Mouse (Mus musculus): ENCODE measurements around the gene Fam171a2. TPM values are rescaled to one million over a fixed set of nuclear protein-coding genes. Genes with fewer than 3 reads are reported as not detected.

The Fam171a2 gene
- polyA plus RNA-seq, 1 experiment from 2014 or later = 0.28 TPM

- Histone ChIP-seq H3K4me3 (replicated peaks) (no peak overlapping the region), H3K9ac (no peak overlapping the region), H3K9me3 (replicated peaks) (no peaks in the 10 kb centered on the region), H3K27ac (replicated peaks) (no peak overlapping the region), H3K4me1 (replicated peaks) (peaks cover 6% of the 10 kb centered on the region), H3K27me3 (no peaks in the 10 kb centered on the region), H3K4me2 (no peak overlapping the region), H3K36me3 (replicated peaks) (peaks cover 70% of the 10 kb centered on the region)
- no peak for ATAC-seq (ENCODE audit: insufficient read depth)
- 94% methylated on average over 15 of the region's 15 CpGs for WGBS (ENCODE audit: insufficient replicate concordance)
These were observed 32.6 kb upstream of the Fam171a2 start for GRCm38 (mm10) chr11:102480111-102480510.

- no peak for ATAC-seq (ENCODE audit: insufficient read depth)
- Histone ChIP-seq H3K9me3 (replicated peaks) (no peaks in the 10 kb centered on the region), H3K9ac (no peak overlapping the region), H3K4me1 (replicated peaks) (peaks cover 11% of the 10 kb centered on the region), H3K4me2 (no peak overlapping the region), H3K27me3 (no peaks in the 10 kb centered on the region), H3K4me3 (replicated peaks) (no peak overlapping the region), H3K27ac (replicated peaks) (no peak overlapping the region), H3K36me3 (replicated peaks) (peaks cover 65% of the 10 kb centered on the region)
- WGBS (ENCODE audit: insufficient replicate concordance) = 91% methylated on average over 23 of the region's 23 CpGs
These were observed 32.1 kb upstream of the Fam171a2 start for GRCm38 (mm10) chr11:102479581-102479980.

DNA sequence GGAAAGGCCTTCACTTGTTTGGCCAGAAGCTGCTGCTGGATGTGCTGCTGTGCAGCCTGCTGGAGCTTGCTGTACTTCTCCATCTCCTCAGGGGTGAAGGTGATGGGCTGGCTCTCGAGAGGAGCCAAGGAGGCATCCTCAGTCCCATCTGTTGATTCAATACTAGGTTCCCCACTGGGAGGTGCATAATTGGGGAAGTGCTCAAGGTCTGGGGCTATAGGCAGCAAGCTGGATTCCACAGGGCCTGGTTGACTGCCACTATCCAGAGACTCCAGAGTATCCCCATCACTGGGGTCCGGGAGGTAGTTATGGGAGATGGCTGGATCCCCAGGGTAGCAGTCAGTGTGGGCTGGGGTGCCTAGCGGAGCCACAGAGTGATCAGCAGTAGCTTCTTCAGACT is 31.2 kb upstream of the Fam171a2 start:
- Histone ChIP-seq H3K27me3 (no peaks in the 10 kb centered on the region), H3K9ac (no peak overlapping the region), H3K9me3 (replicated peaks) (no peaks in the 10 kb centered on the region), H3K27ac (replicated peaks) (no peak overlapping the region), H3K4me3 (replicated peaks) (no peak overlapping the region), H3K36me3 (replicated peaks) (peaks cover 60% of the 10 kb centered on the region), H3K4me2 (no peak overlapping the region), H3K4me1 (replicated peaks) (peaks cover 11% of the 10 kb centered on the region)
- ATAC-seq (ENCODE audit: insufficient read depth) = peak; percentile 12; the same call in 1 of the 2 replicates
- WGBS (ENCODE audit: insufficient replicate concordance) = 57% methylated on average over 3 of the region's 3 CpGs

- peaks cover 22% of the 10 kb centered on the region for H3K4me1 ChIP-seq (replicated peaks)
- H3K9ac ChIP-seq = no peak overlapping the region
- H3K4me3 ChIP-seq (replicated peaks) = no peak overlapping the region
- ATAC-seq (ENCODE audit: insufficient read depth) = no peak
- H3K9me3 ChIP-seq (replicated peaks) = no peaks in the 10 kb centered on the region
- H3K27ac ChIP-seq (replicated peaks) = no peak overlapping the region
- no peaks in the 10 kb centered on the region for H3K27me3 ChIP-seq
- WGBS (ENCODE audit: insufficient replicate concordance) = 44% methylated on average over 3 of the region's 3 CpGs
- H3K36me3 ChIP-seq (replicated peaks) = peaks cover 27% of the 10 kb centered on the region
- no peak overlapping the region for H3K4me2 ChIP-seq
These were observed 27.5 kb upstream of the Fam171a2 start for GRCm38 (mm10) chr11:102475027-102475426.

GRCm38 (mm10) chr11:102469648-102470357 is 22.3 kb upstream of the Fam171a2 start, which contains the start of gene Itga2b:
TSS of gene Itga2b (minus strand) at chr11:102470122.
- H3K27me3 ChIP-seq = peaks cover 6% of the 10 kb centered on the region; the same call in 1 of the 2 replicates
- peaks cover 59% of the 10 kb centered on the region for H3K4me1 ChIP-seq (replicated peaks)
- peak within 1 kb of the TSS; percentile 50 for H3K4me2 ChIP-seq
- WGBS (ENCODE audit: insufficient replicate concordance) = 12% methylated on average over 11 of the region's 11 CpGs
- peak; percentile 60 for ATAC-seq (ENCODE audit: insufficient read depth)
- H3K27ac ChIP-seq (replicated peaks) = peak within 1 kb of the TSS; percentile 59
- no peaks in the 10 kb centered on the region for H3K9me3 ChIP-seq (replicated peaks)
- H3K9ac ChIP-seq = no peak within 1 kb of the TSS
- no peaks in the 10 kb centered on the region; the same call in 1 of the 2 replicates for H3K36me3 ChIP-seq (replicated peaks)
- no peak within 1 kb of the TSS for H3K4me3 ChIP-seq (replicated peaks)

- ATAC-seq (ENCODE audit: insufficient read depth) = peak; percentile 81
- peak overlapping the region; percentile 54 for H3K4me3 ChIP-seq (replicated peaks)
- peaks cover 10% of the 10 kb centered on the region; the same call in 1 of the 2 replicates for H3K27me3 ChIP-seq
- H3K36me3 ChIP-seq (replicated peaks) = no peaks in the 10 kb centered on the region
- H3K9ac ChIP-seq = peak overlapping the region; percentile 47
- under 1% methylated on average over 36 of the region's 37 CpGs for WGBS (ENCODE audit: insufficient replicate concordance)
- H3K4me1 ChIP-seq (replicated peaks) = peaks cover 62% of the 10 kb centered on the region
- H3K27ac ChIP-seq (replicated peaks) = peak overlapping the region; percentile 72
- H3K4me2 ChIP-seq = peak overlapping the region; percentile 96
- no peaks in the 10 kb centered on the region for H3K9me3 ChIP-seq (replicated peaks)
These were observed 19.7 kb upstream of the Fam171a2 start for GRCm38 (mm10) chr11:102467041-102467631.

GRCm38 (mm10) chr11:102465713-102466436 is 18.4 kb upstream of the Fam171a2 start:
- Histone ChIP-seq H3K4me2 (no peak overlapping the region), H3K9me3 (replicated peaks) (no peaks in the 10 kb centered on the region), H3K4me3 (replicated peaks) (no peak overlapping the region), H3K36me3 (replicated peaks) (no peaks in the 10 kb centered on the region), H3K27ac (replicated peaks) (no peak overlapping the region), H3K27me3 (peaks cover 10% of the 10 kb centered on the region; the same call in 1 of the 2 replicates), H3K4me1 (replicated peaks) (peaks cover 61% of the 10 kb centered on the region), H3K9ac (no peak overlapping the region)
- WGBS (ENCODE audit: insufficient replicate concordance) = 71% methylated on average over 26 of the region's 26 CpGs
- ATAC-seq (ENCODE audit: insufficient read depth) = no peak

DNA sequence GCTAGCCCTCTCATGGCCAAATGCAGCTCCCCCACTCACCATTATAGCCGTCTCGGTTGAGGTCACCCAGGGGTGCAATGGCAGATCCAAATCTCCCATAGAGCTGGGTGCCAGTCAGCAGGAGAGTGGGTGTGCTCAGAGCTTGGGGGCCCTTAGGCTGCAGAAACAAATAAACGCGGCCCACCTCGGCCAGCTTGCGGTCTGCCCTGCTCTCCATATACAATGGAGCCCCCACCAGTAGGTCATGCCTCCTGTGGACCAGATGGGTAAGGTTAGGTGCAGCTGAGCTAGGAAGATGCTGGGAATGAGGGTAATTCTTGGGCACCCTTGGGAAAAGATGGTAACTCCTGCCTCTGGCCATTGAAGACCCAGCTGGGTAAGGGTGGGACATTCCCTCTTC is 17.4 kb upstream of the Fam171a2 start:
- 90% methylated on average over 6 of the region's 6 CpGs for WGBS (ENCODE audit: insufficient replicate concordance)

DNA sequence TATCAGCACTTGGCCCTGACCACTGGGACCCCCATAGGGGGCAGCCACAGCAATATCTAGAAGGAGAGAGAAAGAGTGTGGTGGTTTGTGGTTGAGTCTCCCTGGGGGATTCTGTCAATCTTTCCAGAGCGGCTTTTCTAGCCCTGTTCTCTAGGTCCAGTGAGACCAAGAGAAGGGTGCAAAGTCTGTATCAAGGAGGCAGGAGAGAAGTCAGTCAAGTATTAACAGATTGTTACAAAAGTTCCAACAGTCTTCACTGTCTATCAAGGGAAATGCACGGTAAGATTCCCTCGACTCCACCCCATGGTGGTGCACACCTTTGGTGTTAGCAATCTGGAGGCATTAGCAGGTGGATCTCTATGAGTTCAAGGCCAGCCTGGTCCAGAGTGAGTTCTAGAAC is 14.3 kb upstream of the Fam171a2 start:
- Histone ChIP-seq H3K27me3 (peaks cover 29% of the 10 kb centered on the region), H3K36me3 (replicated peaks) (no peaks in the 10 kb centered on the region), H3K27ac (replicated peaks) (no peak overlapping the region), H3K4me3 (replicated peaks) (no peak overlapping the region), H3K9ac (no peak overlapping the region), H3K4me2 (no peak overlapping the region), H3K9me3 (replicated peaks) (no peaks in the 10 kb centered on the region), H3K4me1 (replicated peaks) (peaks cover 30% of the 10 kb centered on the region)
- ATAC-seq (ENCODE audit: insufficient read depth) = no peak
- WGBS (ENCODE audit: insufficient replicate concordance) = 54% methylated on average over 3 of the region's 3 CpGs

More for the DNA sequence above, 17.4 kb upstream of the Fam171a2 start:
- Histone ChIP-seq H3K36me3 (replicated peaks) (no peaks in the 10 kb centered on the region), H3K9ac (no peak overlapping the region), H3K4me2 (no peak overlapping the region), H3K4me3 (replicated peaks) (no peak overlapping the region), H3K9me3 (replicated peaks) (no peaks in the 10 kb centered on the region), H3K4me1 (replicated peaks) (peaks cover 62% of the 10 kb centered on the region), H3K27me3 (peaks cover 13% of the 10 kb centered on the region; the same call in 1 of the 2 replicates), H3K27ac (replicated peaks) (no peak overlapping the region)
- ATAC-seq (ENCODE audit: insufficient read depth) = no peak

DNA sequence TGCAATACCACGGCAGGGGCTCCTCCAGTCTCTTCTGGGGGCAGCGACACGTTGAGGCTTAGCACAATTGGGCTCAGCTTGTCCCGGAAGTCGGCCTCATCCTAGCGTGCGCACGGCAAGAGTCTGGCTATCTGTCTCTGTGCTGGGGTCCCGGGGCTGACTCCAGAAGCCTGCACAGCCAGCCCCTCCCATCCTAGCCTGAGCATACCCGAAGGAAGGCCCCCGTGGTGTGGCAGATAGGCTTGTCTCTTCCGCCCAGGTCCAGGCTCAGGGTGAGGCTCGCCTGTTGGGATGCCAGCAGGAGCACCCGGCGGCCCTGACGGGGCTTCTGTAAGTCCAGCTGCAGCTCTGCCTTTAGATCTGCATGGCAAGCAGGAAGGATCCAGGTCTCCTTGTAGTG is 13.1 kb upstream of the Fam171a2 start:
- H3K4me3 ChIP-seq (replicated peaks) = no peak overlapping the region
- no peak overlapping the region for H3K4me2 ChIP-seq
- 39% methylated on average over 16 of the region's 16 CpGs for WGBS (ENCODE audit: insufficient replicate concordance)

More for the DNA sequence above, 13.1 kb upstream of the Fam171a2 start:
- H3K27ac ChIP-seq (replicated peaks) = no peak overlapping the region
- no peaks in the 10 kb centered on the region for H3K9me3 ChIP-seq (replicated peaks)
- H3K36me3 ChIP-seq (replicated peaks) = no peaks in the 10 kb centered on the region
- 0 out of 2 replicates have a peak, but pooled peaks have one; percentile 10 for ATAC-seq (ENCODE audit: insufficient read depth)
- no peak overlapping the region for H3K9ac ChIP-seq
- peaks cover 27% of the 10 kb centered on the region for H3K4me1 ChIP-seq (replicated peaks)
- peaks cover 35% of the 10 kb centered on the region for H3K27me3 ChIP-seq

All from liver, embryonic 15.5 days (tissue).